8 mouse cellular contexts compared by ENCODE assay signal in genomic region chr8:71381971-71382961, GRCm38 (mm10). TPM values are rescaled to one million over a fixed set of nuclear protein-coding genes. Genes with fewer than 3 reads are reported as not detected.
DNase-seq lines count a peak whose midpoint lies in the region; ATAC-seq and TF ChIP-seq lines count a peak whose summit lies in the region.

No protein-coding gene starts in this region.

- H3K4me1 ChIP-seq in embryonic facial prominence, embryonic 10.5 days, result peaks cover 63% of the 10 kb centered on the region
- peaks cover 20% of the 10 kb centered on the region for H3K4me1 ChIP-seq in heart, embryonic 11.5 days (ENCODE audit: control insufficient read depth, insufficient read depth, low read length)
- peaks cover 53% of the 10 kb centered on the region for H3K4me1 ChIP-seq in kidney, embryonic 15.5 days
- H3K4me1 ChIP-seq in liver, embryonic 14.5 days (replicated peaks; ENCODE audit: control insufficient read depth in 2 of 2, insufficient read depth in 2 of 2, low read length in 1 of 2), result peaks cover 0 to 1% of the 10 kb centered on the region in 2 experiments; a peak in 1 of 4 replicates
- peaks cover 39% of the 10 kb centered on the region for H3K4me1 ChIP-seq in stomach, embryonic 15.5 days

- H3K4me3 ChIP-seq in embryonic facial prominence, embryonic 10.5 days, result peak overlapping the region; percentile 82
- H3K4me3 ChIP-seq in heart, embryonic 11.5 days (ENCODE audit: low read depth, low read length), result peak overlapping the region; percentile 74
- H3K4me3 ChIP-seq in kidney, embryonic 15.5 days (replicated peaks), result peak overlapping the region; percentile 88
- H3K4me3 ChIP-seq in liver, embryonic 14.5 days (ENCODE audit: insufficient read depth in 1 of 2, low read depth in 2 of 2, low read length in 2 of 2), result peak overlapping the region; percentile 49 to 57
- peak overlapping the region; percentile 86 for H3K4me3 ChIP-seq in stomach, embryonic 15.5 days (replicated peaks)

- H3K27me3 ChIP-seq in embryonic facial prominence, embryonic 10.5 days (replicated peaks; ENCODE audit: low read depth, poor library complexity, severe bottlenecking), result peaks cover 7% of the 10 kb centered on the region
- H3K27me3 ChIP-seq in heart, embryonic 11.5 days (ENCODE audit: control insufficient read depth, insufficient read depth, low read length), result peaks cover 2% of the 10 kb centered on the region; the same call in 1 of the 2 replicates
- H3K27me3 ChIP-seq in kidney, embryonic 15.5 days, result no peaks in the 10 kb centered on the region
- peaks cover 32% of the 10 kb centered on the region for H3K27me3 ChIP-seq in liver, embryonic 14.5 days (ENCODE audit: control insufficient read depth, insufficient read depth, low read length)
- H3K27me3 ChIP-seq in stomach, embryonic 15.5 days (replicated peaks), result no peaks in the 10 kb centered on the region

- WGBS in embryonic facial prominence, embryonic 10.5 days, result 2% methylated on average over 64 of the region's 80 CpGs
- WGBS in heart, embryonic 11.5 days (ENCODE audit: insufficient replicate concordance), result 5% methylated on average over 44 of the region's 80 CpGs
- WGBS in kidney, embryonic 15.5 days, result under 1% methylated on average over 65 of the region's 80 CpGs
- 5% methylated on average over 76 of the region's 80 CpGs for WGBS in liver, embryonic 14.5 days (ENCODE audit: insufficient replicate concordance)
- WGBS in stomach, embryonic 15.5 days, result 2% methylated on average over 76 of the region's 80 CpGs

- peak overlapping the region; percentile 67 for H3K4me2 ChIP-seq in heart, embryonic 11.5 days
- H3K4me2 ChIP-seq in kidney, embryonic 15.5 days, result peak overlapping the region; percentile 90
- H3K4me2 ChIP-seq in liver, embryonic 14.5 days (ENCODE audit: low read depth), result peak overlapping the region; percentile 60
- H3K4me2 ChIP-seq in stomach, embryonic 15.5 days, result peak overlapping the region; percentile 96

- H3K36me3 ChIP-seq in embryonic facial prominence, embryonic 10.5 days (replicated peaks), result peaks cover 20% of the 10 kb centered on the region
- peaks cover 10% of the 10 kb centered on the region for H3K36me3 ChIP-seq in heart, embryonic 11.5 days (ENCODE audit: control insufficient read depth, insufficient read depth, low read length)
- peaks cover 12% of the 10 kb centered on the region for H3K36me3 ChIP-seq in kidney, embryonic 15.5 days
- no peaks in the 10 kb centered on the region for H3K36me3 ChIP-seq in liver, embryonic 14.5 days (replicated peaks; ENCODE audit: control insufficient read depth, insufficient read depth, low read depth)
- no peaks in the 10 kb centered on the region for H3K36me3 ChIP-seq in stomach, embryonic 15.5 days

- no peak for TF ChIP-seq CTCF in liver, embryonic 14.5 days (IDR thresholded peaks at IDR 0.05; ENCODE audit: low read depth)

- peak overlapping the region; percentile 81 for H3K9ac ChIP-seq in heart, embryonic 11.5 days (ENCODE audit: low read depth, low read length)
- H3K9ac ChIP-seq in kidney, embryonic 15.5 days, result peak overlapping the region; percentile 91
- H3K9ac ChIP-seq in liver, embryonic 14.5 days (replicated peaks), result peak overlapping the region; percentile 37
- H3K9ac ChIP-seq in stomach, embryonic 15.5 days, result peak overlapping the region; percentile 8

- no peaks in the 10 kb centered on the region for H3K9me3 ChIP-seq in embryonic facial prominence, embryonic 10.5 days
- H3K9me3 ChIP-seq in heart, embryonic 11.5 days (replicated peaks; ENCODE audit: control insufficient read depth, low read length), result no peaks in the 10 kb centered on the region
- H3K9me3 ChIP-seq in kidney, embryonic 15.5 days (replicated peaks), result no peaks in the 10 kb centered on the region
- no peaks in the 10 kb centered on the region for H3K9me3 ChIP-seq in liver, embryonic 14.5 days (ENCODE audit: control insufficient read depth, low read length)
- H3K9me3 ChIP-seq in stomach, embryonic 15.5 days, result no peaks in the 10 kb centered on the region

- DNase-seq in urinary bladder, adult 18-20 months (ENCODE audit: low spot score in 2 of 2), result peak; percentile 75 to 85
- DNase-seq in urinary bladder, postnatal 10 days (ENCODE audit: low spot score), result no peak
- DNase-seq in embryonic facial prominence, embryonic 10.5 days (ENCODE audit: low spot score), result peak; percentile 96
- peak in 1 of 3 experiments; percentile 33 for DNase-seq in liver, embryonic 14.5 days (ENCODE audit: low read depth in 3 of 3, low spot score in 3 of 3)
- DNase-seq in neural tube, embryonic 10.5 days (ENCODE audit: extremely low spot score, low spot score), result peak; percentile 92

- no peak for TF ChIP-seq EP300 in liver, embryonic 14.5 days (IDR thresholded peaks at IDR 0.05; ENCODE audit: low read depth)

- H3K27ac ChIP-seq in embryonic facial prominence, embryonic 10.5 days (replicated peaks), result peak overlapping the region; percentile 97
- peak overlapping the region; percentile 90 for H3K27ac ChIP-seq in heart, embryonic 11.5 days (ENCODE audit: low read depth, low read length)
- peak overlapping the region; percentile 99 for H3K27ac ChIP-seq in kidney, embryonic 15.5 days
- peak overlapping the region; percentile 35 for H3K27ac ChIP-seq in liver, embryonic 14.5 days
- peak overlapping the region; percentile 96 for H3K27ac ChIP-seq in stomach, embryonic 15.5 days

- peak; percentile 87 for ATAC-seq in heart, embryonic 11.5 days (replicated peaks; ENCODE audit: insufficient number of reproducible peaks, low FRiP score, low TSS enrichment)
- peak; percentile 87 for ATAC-seq in kidney, embryonic 15.5 days (replicated peaks; ENCODE audit: low FRiP score)
- peak; percentile 76 for ATAC-seq in liver, embryonic 14.5 days (ENCODE audit: insufficient read depth)
- peak; percentile 91 for ATAC-seq in stomach, embryonic 15.5 days (ENCODE audit: insufficient read depth, low FRiP score, low read depth)

RNA-seq across cellular contexts. Expression of gene Nr2f6, which starts 0.5 kb away (rescaled TPM):
- polyA plus RNA-seq in embryonic facial prominence, embryonic 10.5 days (2016; fragmentation: Nextera tagmentation; extraction: Ambion mirVana), result 63.6 and 78.0 TPM in 2 replicates
- 45.7 and 47.2 TPM in 2 replicates for polyA plus RNA-seq in heart, embryonic 11.5 days (2014; fragmentation: Nextera tagmentation; extraction: Ambion mirVana)
- polyA plus RNA-seq in kidney, embryonic 15.5 days (2015; fragmentation: Nextera tagmentation; extraction: Ambion mirVana), result 96.1 and 99.9 TPM in 2 replicates
- polyA plus RNA-seq in liver, embryonic 14.5 days (2012; rRNA removed), result 20.8 and 23.4 TPM in 2 replicates
- polyA plus RNA-seq in liver, embryonic 14.5 days (2014; fragmentation: Nextera tagmentation; extraction: Ambion mirVana), result 19.1 and 22.4 TPM in 2 replicates
- 80.9 and 81.8 TPM in 2 replicates for polyA plus RNA-seq in stomach, embryonic 15.5 days (2015; fragmentation: Nextera tagmentation; extraction: Ambion mirVana)

RNA-seq across cellular contexts. Expression of gene Ocel1, which starts 11.2 kb away (rescaled TPM):
- 4.0 and 5.0 TPM in 2 replicates for polyA plus RNA-seq in embryonic facial prominence, embryonic 10.5 days (2016; fragmentation: Nextera tagmentation; extraction: Ambion mirVana)
- 2.7 and 2.9 TPM in 2 replicates for polyA plus RNA-seq in heart, embryonic 11.5 days (2014; fragmentation: Nextera tagmentation; extraction: Ambion mirVana)
- polyA plus RNA-seq in kidney, embryonic 15.5 days (2015; fragmentation: Nextera tagmentation; extraction: Ambion mirVana), result 6.6 and 7.1 TPM in 2 replicates
- polyA plus RNA-seq in liver, embryonic 14.5 days (2012; rRNA removed), result 2.8 and 3.1 TPM in 2 replicates
- polyA plus RNA-seq in liver, embryonic 14.5 days (2014; fragmentation: Nextera tagmentation; extraction: Ambion mirVana), result 1.9 and 2.8 TPM in 2 replicates
- 8.0 TPM in 2 replicates for polyA plus RNA-seq in stomach, embryonic 15.5 days (2015; fragmentation: Nextera tagmentation; extraction: Ambion mirVana)

RNA-seq across cellular contexts. Expression of gene Ushbp1, which starts 13.3 kb away (rescaled TPM):
- 5.4 and 5.5 TPM in 2 replicates for polyA plus RNA-seq in embryonic facial prominence, embryonic 10.5 days (2016; fragmentation: Nextera tagmentation; extraction: Ambion mirVana)
- polyA plus RNA-seq in heart, embryonic 11.5 days (2014; fragmentation: Nextera tagmentation; extraction: Ambion mirVana), result 3.0 and 4.3 TPM in 2 replicates
- 19.1 and 22.3 TPM in 2 replicates for polyA plus RNA-seq in kidney, embryonic 15.5 days (2015; fragmentation: Nextera tagmentation; extraction: Ambion mirVana)
- polyA plus RNA-seq in liver, embryonic 14.5 days (2012; rRNA removed), result 3.1 and 3.5 TPM in 2 replicates
- polyA plus RNA-seq in liver, embryonic 14.5 days (2014; fragmentation: Nextera tagmentation; extraction: Ambion mirVana), result 1.5 and 1.9 TPM in 2 replicates
- polyA plus RNA-seq in stomach, embryonic 15.5 days (2015; fragmentation: Nextera tagmentation; extraction: Ambion mirVana), result 10.8 and 10.9 TPM in 2 replicates

RNA-seq across cellular contexts. Expression of gene Babam1, which starts 14.4 kb away (rescaled TPM):
- polyA plus RNA-seq in embryonic facial prominence, embryonic 10.5 days (2016; fragmentation: Nextera tagmentation; extraction: Ambion mirVana), result 109 and 110 TPM in 2 replicates
- 89.6 and 92.1 TPM in 2 replicates for polyA plus RNA-seq in heart, embryonic 11.5 days (2014; fragmentation: Nextera tagmentation; extraction: Ambion mirVana)
- polyA plus RNA-seq in kidney, embryonic 15.5 days (2015; fragmentation: Nextera tagmentation; extraction: Ambion mirVana), result 117 and 118 TPM in 2 replicates
- polyA plus RNA-seq in liver, embryonic 14.5 days (2012; rRNA removed), result 53.6 and 61.2 TPM in 2 replicates
- polyA plus RNA-seq in liver, embryonic 14.5 days (2014; fragmentation: Nextera tagmentation; extraction: Ambion mirVana), result 50.6 and 52.3 TPM in 2 replicates
- polyA plus RNA-seq in stomach, embryonic 15.5 days (2015; fragmentation: Nextera tagmentation; extraction: Ambion mirVana), result 92.2 and 98.2 TPM in 2 replicates

RNA-seq across cellular contexts. Expression of gene Use1, which starts 15.6 kb away (rescaled TPM):
- polyA plus RNA-seq in embryonic facial prominence, embryonic 10.5 days (2016; fragmentation: Nextera tagmentation; extraction: Ambion mirVana), result 83.1 and 84.3 TPM in 2 replicates
- polyA plus RNA-seq in heart, embryonic 11.5 days (2014; fragmentation: Nextera tagmentation; extraction: Ambion mirVana), result 73.3 and 80.7 TPM in 2 replicates
- polyA plus RNA-seq in kidney, embryonic 15.5 days (2015; fragmentation: Nextera tagmentation; extraction: Ambion mirVana), result 103 and 105 TPM in 2 replicates
- polyA plus RNA-seq in liver, embryonic 14.5 days (2012; rRNA removed), result 41.9 and 57.2 TPM in 2 replicates
- polyA plus RNA-seq in liver, embryonic 14.5 days (2014; fragmentation: Nextera tagmentation; extraction: Ambion mirVana), result 46.5 and 48.2 TPM in 2 replicates
- 87.4 and 88.8 TPM in 2 replicates for polyA plus RNA-seq in stomach, embryonic 15.5 days (2015; fragmentation: Nextera tagmentation; extraction: Ambion mirVana)

Comparison
In these comparisons a context has a peak if more than half of its experiments do, and no peak if none do; other contexts are left out.
1. H3K27ac ChIP-seq: peak in every context shown above with its lines; median percentile 99 in kidney, embryonic 15.5 days; 97 in embryonic facial prominence, embryonic 10.5 days; 96 in stomach, embryonic 15.5 days; 90 in heart, embryonic 11.5 days; 35 in liver, embryonic 14.5 days.
2. H3K9ac ChIP-seq: peak in every context shown above with its lines; median percentile 91 in kidney, embryonic 15.5 days; 81 in heart, embryonic 11.5 days; 37 in liver, embryonic 14.5 days; 8 in stomach, embryonic 15.5 days.